Mouse (Mus musculus): ENCODE results near the gene Clybl.

- TF ChIP-seq CHD1 (IDR thresholded peaks at IDR 0.05; ENCODE audit: low read depth, low read length) (no peak), CTCF (IDR thresholded peaks at IDR 0.05 in 2 of 3, conservative IDR thresholded peaks at IDR 0.05 in 1 of 3; ENCODE audit: control insufficient read depth in 1 of 3, insufficient read depth in 1 of 3, low read depth in 2 of 3, low read length in 3 of 3, poor library complexity in 1 of 3, severe bottlenecking in 1 of 3) (no peak), NRF1 (IDR thresholded peaks at IDR 0.05; ENCODE audit: insufficient read depth, low read depth, low read length, poor library complexity, severe bottlenecking) (no peak), CHD2 (IDR thresholded peaks at IDR 0.05; ENCODE audit: low read length) (no peak), MAFK (IDR thresholded peaks at IDR 0.05; ENCODE audit: borderline replicate concordance, low read depth, low read length) (no peak), EP300 (IDR thresholded peaks at IDR 0.05; ENCODE audit: low read depth in 1 of 2, low read length in 2 of 2) (no peak), ZC3H11A (IDR thresholded peaks at IDR 0.05; ENCODE audit: low read depth, low read length) (no peak), USF1 (IDR thresholded peaks at IDR 0.05; ENCODE audit: low read depth, low read length) (no peak), RCOR1 (IDR thresholded peaks at IDR 0.05; ENCODE audit: low read depth, low read length) (peak; percentile 79; the same call in 1 of the 2 replicates), TCF12 (IDR thresholded peaks at IDR 0.05; ENCODE audit: low read depth, low read length) (no peak), SMC3 (IDR thresholded peaks at IDR 0.05; ENCODE audit: low read depth, low read length) (no peak), POLR2A (IDR thresholded peaks at IDR 0.05; ENCODE audit: control insufficient read depth in 1 of 2, insufficient read depth in 1 of 2, low read depth in 1 of 2, low read length in 2 of 2, poor library complexity in 1 of 2) (no peak), E2F4 (IDR thresholded peaks at IDR 0.05; ENCODE audit: borderline replicate concordance, low read depth, low read length) (no peak)
These were observed 62.4 kb downstream of the Clybl start for GRCm38 (mm10) chr14:122243874-122244273.
